Mouse (Mus musculus) retina, postnatal 1 day (tissue): ENCODE measurements around the gene Shroom3.

ENCODE experiments used
- DNase-seq: peaks from one replicate; pipeline ENCODE4 v3.0.0-alpha.2; 2012

The Shroom3 gene

DNA sequence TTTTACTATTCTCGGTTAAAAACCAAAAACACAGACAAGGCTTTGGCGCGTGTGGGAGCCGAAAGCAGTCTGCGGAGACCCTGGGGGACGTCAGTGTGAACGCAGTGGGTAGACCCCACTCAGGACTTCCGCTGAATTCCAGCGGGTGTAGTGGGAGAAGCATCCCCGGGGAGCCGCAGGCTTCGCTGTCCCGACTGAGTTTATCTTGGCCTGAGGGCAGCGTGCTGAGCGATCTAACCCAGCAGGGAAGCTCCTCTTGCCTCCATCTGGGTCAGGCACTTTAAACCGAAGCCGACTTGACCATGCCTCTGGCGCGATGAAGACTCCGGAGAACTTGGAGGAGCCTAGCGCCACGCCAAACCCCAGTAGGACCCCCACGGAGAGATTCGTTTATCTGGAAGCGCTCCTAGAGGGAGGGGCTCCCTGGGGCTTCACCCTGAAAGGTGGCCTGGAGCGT, at the start of gene Shroom3:
Gene Shroom3 (plus strand): TSS at position 85 of the 457 bp plus-strand sequence.
- DNase-seq = peak; percentile 69

DNA sequence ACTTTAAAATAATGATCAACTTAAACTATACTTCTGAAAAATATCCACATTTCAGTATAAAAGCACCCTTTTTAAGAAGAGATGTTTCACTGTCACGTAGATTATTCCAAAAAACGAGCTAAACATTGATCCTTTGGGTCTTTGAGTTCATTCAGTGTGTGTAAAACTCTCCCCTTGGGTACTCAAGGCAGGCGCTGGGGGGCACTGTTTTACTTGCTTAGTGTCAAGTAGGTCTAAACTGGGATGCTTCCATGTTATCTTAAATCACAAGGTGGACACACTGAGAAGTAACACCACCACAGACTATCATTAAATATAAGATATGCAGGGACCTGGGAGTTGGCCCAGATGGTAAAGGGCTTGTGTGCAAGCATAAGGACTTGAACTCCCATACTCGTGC, 49.7 kb upstream of the Shroom3 start:
- peak; percentile 10 for DNase-seq

DNA sequence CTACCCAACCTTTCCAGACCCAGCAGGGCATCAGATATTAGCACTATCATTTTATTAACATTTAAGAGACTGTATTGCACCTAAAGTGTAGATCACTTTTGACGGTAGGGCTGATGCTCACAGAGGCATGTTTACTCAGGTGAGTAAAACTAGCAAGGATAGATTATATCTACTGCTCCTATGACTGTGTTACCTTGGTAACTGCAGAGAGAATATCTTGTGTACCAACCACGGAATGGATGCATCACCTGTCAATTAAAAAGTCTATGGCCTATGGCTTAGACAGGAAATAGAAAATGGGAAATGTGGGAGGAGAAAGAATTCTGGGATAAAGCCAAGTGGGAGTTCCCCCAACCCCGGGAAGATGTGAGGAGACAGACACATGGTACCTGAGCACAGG, 48.3 kb upstream of the Shroom3 start:
- DNase-seq = no peak

DNA sequence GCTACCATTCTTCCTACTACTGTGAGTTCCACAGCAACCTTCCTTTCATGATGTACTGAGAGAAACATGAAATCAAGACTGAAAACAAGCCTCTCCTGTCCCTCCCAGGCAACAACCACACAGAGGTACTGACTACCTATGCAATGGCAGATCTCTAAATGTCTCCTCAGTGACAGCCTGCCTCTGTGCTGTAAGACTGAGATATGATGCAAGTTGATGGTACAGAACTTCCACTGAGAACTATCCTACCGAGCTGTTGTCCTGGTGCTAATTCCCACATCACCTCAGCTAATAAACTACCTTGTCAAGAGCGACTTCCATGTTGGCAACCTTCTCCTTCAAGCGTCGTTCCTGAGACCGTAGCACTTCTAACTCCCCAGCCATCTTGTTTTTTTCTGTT, 47.3 kb upstream of the Shroom3 start:
- DNase-seq = no peak

DNA sequence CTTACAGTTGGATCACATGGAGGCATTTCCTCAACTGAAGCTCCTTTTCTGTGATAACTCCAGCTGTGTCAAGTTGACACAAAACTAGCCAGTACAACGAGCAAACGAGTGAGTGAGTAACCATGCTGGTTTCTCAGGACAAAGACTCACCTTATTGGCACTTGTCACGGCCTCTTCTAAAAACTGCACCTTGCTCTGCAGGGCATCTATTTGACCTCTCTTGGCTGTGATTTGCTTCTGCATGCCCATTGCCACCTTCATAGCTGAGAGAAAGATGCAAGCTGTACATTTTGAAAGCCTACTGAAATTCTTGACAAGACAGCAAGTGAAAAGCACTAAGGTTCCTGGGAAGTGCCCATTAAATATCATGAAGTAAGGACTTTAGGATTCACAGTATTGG, 42.4 kb upstream of the Shroom3 start:
- DNase-seq = no peak

DNA sequence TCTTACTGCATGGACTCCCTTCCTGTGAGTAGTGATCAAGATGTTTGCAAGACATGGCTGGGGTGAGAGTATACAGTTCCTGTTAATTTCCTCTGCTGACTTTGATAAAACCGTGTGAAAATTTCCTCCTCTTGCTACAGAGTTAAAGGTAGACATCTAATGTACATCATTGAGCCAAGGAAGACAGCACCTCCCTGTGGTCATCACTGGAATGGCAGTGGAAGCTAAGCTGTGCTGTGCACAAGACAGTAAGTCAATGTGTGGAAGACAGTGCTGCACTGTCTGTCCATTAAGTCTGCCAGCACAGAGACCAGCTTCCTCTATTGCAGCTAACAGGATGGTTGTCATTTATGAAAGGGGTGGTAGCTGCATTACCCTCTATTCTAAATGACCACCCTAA, 27.0 kb upstream of the Shroom3 start:
- DNase-seq = peak; percentile 64

DNA sequence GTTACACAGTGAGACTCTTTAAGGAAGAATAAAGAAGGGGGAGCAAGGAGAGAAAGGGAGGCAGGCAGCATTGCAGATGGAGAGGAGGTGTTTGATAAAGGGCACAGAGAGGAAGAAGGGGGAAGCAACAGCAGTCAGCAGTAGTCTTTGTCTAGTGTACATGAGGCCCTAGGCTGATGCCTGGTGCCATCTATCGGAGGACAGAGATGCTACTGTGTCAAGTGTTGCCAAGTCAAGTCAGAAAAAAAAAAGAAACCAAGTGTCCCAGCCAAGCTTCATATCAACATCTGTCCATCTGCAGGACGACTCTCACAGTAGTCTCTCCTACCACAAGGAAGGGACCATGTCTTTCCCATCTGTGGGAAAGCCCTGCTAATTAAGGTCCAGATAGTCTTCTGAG, 18.9 kb upstream of the Shroom3 start:
- no peak for DNase-seq

DNA sequence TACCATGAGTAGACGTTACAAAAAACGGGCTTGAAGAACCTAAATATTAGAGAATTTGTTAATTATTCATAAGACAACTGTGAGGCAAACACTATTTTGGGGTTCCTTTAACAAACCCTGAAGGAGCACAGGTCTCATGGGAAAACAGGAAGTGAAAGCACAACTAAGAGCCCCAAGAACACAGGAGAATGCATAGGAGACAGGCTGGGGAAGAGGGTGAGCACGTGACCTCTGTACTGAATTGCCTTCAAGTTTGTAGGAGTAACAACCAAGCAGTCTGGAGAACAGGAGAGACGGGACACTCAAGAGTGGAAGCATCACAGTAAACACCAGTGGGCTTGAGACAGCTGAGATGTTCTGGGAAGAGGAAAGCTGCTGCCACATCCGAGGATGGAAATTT, 16.4 kb upstream of the Shroom3 start:
- no peak for DNase-seq

DNA sequence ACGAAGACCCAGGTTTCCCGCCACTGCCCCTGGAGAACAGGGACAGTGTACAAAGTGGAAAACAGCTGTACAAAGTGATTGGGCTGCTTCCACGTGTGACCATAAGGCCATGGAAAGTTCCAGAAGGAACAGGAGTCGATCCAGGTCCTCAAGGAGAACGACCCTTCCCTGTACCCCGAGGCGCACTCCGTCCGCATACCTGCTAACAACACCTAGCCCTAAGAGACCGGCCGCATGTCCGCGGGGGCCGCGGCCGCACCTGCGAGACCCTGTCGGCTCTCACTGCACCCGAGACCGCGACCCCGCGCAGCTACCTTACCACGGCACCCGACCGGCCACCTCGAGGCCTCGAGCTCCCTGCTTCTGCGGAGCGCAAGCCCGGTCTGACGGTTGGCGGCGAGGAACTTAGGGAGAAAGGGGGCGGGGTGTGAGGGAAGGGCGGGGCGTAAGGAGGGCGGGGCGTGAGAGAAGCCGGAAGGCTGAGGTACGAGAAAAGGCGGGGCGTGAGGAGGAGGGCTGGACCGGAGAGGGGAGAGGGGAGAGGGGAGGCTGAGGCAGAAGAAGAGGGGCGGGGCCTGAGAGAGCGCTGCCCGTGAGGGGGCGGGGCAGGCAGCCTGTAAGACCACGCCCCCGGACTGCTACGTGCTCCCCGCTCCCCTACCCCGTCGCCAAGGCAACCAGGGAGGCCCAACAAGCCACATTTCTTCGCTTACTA, 8.2 kb upstream of the Shroom3 start, which contains the start of gene Ccdc158:
Gene Ccdc158 (minus strand): TSS at position 413 of the 715 bp plus-strand sequence.
- peak; percentile 96 for DNase-seq

DNA sequence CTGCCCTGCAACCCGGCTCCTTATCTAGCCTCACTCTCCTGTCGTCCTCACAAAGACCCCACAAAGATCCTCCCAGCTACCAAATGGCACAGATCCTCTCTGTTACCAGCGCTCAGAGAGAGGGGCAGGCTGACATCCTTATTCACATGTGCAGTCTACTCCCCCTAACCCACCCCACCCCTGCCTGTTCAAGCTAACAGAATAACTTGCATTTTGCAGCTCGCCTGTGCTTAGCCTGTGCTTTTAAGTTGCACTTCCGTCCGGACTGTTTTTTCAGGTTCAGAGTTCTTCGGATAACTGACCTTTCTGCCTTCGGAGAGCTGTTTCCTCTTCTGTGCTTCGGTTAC, 7.7 kb upstream of the Shroom3 start:
- no peak for DNase-seq

DNA sequence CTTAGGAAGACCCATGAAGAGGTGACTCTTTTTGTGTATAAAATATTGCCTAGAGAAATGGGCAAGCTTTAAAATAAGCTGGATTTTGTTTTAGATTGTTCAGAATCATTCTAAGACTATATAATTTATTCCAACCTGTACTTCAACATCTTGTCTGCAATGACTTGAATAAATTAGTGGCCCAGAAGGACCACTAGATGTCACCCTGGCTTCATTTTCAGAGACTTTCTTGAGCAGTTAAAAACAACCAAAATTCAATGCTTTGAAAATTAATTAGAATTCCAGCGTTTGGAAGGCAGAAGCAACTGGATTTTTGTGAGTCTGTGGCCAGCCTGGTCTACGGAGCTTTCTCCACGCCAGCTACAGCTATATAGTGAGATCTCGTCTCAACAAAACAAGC, 3.8 kb upstream of the Shroom3 start:
- DNase-seq = peak; percentile 85

DNA sequence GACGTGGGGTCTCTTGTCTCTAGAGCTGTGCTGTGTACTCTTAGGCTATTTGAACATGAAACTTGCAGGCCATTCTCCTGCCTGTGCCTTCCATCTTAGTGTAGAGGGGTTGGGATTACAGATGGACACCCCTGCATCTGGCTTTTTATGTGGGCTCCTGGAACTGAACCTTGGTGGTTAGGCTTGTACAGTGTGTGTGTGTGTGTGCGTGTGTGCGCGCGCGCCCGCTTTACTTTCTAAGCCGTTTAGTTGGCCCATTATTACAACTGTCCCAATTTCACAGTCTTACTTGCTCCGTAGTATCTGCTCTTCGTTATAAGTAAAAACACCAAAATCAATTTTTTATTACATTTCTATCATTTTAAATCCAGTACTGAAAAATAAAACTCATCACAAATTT, 1.4 kb upstream of the Shroom3 start:
- DNase-seq = no peak

DNA sequence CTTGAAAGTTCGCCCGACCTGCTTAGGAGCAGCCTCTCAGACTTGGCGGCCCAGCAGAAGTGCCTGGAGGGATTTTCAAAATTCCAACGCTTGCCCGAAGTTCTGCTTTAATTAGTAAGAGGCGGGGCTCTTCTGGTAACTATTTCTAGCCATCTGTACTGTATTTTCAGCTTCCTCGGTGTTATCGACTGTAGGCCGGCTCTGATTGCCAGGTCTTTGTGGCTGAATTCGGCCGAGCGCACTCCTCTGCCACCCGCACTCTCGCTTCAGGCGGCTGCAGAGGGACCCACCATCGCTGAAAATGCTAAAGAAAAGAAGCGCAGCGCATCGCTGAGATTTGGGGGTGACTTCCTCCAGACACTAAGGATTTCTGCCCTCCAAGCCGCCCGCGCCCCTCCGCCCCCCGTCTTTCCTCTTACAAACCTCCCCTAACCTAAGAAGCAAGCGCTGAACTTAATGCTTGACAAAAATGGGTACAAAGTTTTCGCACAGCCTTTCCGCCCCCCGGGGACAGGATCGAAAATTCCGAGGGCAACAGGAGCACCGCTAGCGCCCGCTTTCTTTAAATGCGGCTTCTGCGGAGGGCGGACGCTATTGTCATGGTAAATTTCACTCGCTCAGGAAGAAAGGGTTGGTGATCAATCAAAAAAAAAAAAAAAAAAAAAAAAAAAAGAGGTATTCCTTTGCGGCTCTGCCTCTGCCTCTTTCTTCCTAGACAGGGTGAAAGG, 450 bp upstream of the Shroom3 start:
- peak; percentile 60 for DNase-seq

DNA sequence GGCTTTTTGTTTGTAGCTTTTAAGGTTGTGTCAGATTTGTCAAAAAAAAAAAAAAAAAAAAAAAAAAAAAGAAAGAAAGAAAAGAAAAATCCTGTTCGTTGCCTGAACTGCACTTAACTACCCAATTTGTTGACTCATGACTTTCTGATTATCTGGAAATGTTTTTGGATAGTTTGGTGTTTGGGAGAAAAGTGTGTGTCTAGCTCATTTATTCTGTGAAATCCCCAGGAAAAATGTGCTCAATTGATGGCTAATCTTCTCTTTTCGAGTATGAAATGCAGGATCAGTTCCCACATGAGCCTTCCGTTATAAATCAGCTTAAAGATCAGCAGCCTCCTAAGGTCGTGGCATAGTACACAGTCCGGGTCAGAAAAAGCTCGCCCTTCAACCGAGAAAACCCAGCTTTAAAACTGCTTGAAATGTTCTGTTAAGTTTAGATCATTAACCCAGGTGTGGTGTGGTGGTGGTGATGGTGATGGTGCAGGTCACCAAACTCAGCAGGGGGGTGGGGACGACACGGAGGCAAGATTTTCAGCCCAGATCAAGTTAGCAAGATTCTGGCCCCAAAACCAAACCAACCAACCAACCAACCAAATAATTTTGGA, 738 bp downstream of the Shroom3 start:
- no peak for DNase-seq

DNA sequence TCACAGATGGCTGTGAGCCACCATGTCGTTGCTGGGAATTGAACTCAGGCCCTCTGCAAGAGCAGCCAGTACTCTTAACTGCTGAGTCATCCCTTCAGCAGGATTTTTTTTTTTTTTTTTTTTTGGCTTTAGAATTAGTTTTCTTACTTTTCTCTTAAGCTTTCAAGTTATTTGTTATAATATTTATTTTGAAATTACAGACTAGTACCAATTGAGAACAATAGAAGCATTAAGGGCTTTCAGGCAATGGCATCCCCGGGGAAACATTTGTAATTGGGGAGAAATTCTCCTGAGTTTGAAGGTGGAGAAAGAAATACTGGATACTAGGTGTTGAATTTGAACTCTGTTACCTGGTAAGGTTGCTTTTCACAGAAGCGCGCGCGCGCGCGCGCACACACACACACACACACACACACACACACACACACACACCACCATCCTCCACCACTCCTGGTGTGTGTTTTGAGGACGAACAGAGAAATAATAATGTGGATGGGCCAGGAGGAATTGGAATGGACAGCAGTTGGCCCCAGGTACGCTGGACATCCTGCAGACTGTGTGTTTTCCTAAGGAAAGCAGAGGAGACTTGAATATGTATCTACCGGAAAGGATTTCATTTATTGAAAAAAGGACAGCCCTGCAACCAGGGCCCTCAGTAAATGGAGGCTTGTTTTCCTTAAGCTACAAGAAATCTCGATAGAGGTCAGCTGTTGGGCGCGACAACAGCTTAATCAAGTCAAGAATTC, 1.7 kb downstream of the Shroom3 start:
- DNase-seq = no peak

DNA sequence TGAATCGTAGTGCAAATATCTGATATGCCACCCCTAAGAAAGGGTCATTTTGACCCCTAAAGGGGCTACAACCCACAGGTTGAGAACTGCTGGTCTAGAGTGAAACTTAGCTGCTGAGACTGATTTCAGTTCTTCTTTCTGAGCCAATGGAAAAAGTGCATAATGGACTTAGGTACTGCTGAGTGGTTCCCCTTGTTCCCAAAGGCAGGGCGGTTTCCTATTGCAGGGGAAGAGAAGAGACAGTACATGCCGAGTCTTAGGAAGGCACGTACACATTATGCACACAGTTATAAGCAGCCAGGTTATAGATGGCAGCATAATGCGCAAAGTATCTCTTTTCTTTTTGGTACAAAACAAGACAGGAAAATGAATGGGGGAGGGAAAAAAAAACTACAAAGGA, 4.9 kb downstream of the Shroom3 start:
- no peak for DNase-seq

DNA sequence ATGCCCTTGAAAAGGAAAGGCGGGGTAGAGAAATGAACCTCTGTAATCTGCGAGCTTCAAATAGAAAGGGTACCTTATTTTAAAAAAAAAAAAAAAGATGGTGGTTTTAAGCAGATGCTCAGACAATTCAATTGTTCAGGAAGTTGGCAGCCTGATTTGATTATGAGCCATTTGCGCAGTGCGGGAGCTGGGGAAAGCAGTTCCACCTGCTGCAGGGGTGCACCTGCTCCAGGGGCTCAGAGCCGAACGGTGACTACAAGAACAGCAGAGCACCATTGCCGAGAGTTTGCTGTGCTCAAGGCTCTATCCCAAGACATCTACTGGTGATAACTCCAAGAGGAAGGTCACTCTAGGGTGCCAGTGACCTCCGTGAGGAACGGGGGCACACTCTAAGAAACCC, 5.3 kb downstream of the Shroom3 start:
- no peak for DNase-seq

DNA sequence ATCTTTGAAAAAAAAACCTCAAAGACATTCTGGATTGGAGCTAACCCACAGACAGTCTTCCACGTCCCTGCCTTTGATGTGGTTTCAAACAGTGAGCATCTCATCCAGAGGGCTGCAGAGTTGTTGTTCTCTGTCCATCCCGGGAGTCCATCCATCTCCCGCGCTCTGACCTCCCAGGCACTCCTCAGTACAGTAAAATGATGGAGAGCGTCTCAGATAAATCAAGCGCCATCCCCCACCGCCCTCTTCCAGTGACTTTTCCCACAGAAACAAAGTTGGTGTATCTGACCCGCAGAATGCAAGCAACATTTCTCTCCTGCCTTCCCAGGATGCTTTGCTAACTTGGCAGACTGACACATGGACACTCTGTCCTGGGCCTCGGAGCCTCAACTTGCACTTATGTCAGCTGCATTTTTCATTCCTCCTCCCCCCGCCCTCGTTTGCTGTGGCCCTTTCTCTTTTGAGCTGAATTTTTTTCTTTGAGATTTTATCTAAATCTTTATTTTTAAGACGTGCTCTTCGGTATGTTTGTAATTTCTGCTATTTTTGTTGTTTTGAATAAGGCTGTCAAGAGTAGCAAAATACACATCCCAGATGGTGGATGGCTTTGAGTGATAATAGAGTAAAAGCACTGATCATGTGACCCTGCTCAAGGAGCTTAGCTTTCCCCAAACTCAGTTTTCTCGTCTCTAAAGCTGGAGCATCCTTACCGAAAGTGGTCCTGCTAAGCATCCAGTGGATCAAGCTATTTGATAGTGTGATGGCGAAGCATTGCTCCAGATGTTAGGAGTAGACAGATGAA, 9.2 kb downstream of the Shroom3 start:
- no peak for DNase-seq

DNA sequence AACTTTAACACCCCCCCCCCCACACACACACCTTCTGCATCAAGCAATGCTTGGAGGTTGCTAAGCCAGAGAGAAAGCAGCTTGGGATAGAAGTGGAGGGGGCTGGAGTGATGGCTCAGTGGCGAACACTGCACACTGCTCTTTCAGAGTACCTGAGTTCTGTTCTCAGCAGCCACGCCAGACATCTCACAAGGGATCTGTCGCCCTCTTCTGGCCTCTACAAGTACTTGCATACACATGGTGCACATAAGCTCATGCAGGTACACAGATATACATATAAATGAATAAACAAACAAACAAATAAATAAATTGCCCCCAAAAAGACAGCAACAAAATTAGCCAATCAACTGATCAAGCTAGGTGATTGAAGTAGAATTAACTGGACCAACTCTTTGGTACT, 10.5 kb downstream of the Shroom3 start:
- no peak for DNase-seq

DNA sequence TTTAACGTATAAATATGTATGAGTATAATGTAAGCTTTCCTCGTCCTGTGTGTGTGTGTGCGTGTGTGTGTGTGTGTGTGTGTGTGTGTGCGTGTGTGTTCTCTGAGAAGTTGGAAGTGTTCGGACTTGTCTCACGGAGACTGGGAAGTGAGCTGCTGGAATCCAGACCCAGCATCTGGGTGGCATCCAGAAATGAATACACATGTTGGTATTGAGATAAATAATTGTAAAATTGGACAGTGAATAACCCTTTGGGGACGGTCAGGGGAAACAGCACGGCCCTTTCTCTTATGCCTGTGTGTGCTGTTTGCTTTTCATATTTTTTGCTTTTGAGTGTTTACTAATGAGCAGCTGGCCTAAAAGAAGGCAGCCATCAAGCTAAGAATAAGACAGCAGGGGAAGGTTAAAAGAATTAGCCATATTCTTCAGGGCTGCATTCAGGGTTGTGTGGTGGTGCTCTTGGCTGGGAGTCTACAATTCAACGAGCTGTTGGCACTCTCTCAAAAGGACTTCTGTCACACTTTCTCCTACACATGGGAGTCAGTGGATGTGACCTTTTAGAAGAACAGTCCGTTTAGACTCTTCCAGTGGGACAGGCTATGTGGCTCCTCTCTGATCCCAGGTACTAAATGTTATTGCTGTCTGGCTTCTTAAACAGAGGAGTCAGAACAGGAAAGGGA, 11.2 kb downstream of the Shroom3 start:
- no peak for DNase-seq

DNA sequence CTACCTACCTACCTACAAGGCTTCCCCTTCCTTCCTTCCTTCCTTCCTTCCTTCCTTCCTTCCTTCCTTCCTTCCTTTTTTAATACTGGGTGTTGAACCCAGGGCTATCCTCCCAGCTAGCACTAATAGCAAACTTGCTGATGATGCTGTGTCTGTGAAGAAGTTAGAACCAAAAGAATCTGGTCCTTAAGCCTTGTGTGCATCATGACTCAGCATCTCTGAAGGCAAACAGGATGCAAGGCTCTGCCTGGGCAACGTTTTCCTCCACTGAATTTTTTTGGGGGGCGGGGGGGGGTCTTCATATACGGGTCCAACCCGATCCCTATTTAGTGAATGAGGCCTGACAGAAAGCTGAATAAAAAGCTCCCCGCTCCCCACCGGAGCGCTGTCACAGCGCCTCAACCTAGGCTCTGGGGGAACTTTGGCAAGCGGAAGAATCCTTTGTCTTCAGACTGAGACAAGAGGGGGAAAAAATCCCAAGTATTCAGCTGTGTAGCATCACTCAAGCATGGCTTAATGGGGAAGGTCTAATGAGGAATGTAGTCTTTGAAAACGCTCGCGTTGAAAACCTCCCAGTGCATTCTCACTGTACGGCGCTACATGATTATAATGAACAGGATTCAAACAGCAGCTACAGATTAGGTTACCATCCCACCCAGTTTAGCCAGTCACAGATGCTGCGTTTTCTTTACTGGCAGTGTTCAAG, 15.0 kb downstream of the Shroom3 start:
- DNase-seq = peak; percentile 94
